In genomic region chr2:167167515-167168212, GRCm38 (mm10) we compare ENCODE assay signal across 9 mouse cellular contexts. TPM values are rescaled to one million over a fixed set of nuclear protein-coding genes. Genes with fewer than 3 reads are reported as not detected.
A peak's percentile ranks its signal among the peaks of the same experiment; 100 is the strongest.
DNase-seq lines count a peak whose midpoint lies in the region; ATAC-seq and TF ChIP-seq lines count a peak whose summit lies in the region.
"Had no signal": no experiment of that assay in that cellular context is flagged by ENCODE, and none has a peak within 500 bp of the region (broad histone marks: within the 10 kb centered on the region; RNA-seq: fewer than 3 reads in every experiment).

No protein-coding gene starts in this region.

- H3K4me1 ChIP-seq in kidney, embryonic 15.5 days = peaks cover 26% of the 10 kb centered on the region
- H3K4me1 ChIP-seq in embryonic facial prominence, embryonic 15.5 days = peaks cover 15% of the 10 kb centered on the region
- peaks cover 7% of the 10 kb centered on the region; the same call in 1 of the 2 replicates for H3K4me1 ChIP-seq in kidney, postnatal 0 days (replicated peaks; ENCODE audit: insufficient read depth, low read length)
- H3K4me1 ChIP-seq in midbrain, embryonic 15.5 days = no peaks in the 10 kb centered on the region
- H3K4me1 ChIP-seq: forebrain, embryonic 12.5 days had no signal

- H3K36me3 ChIP-seq in kidney, embryonic 15.5 days = no peaks in the 10 kb centered on the region
- no peaks in the 10 kb centered on the region for H3K36me3 ChIP-seq in embryonic facial prominence, embryonic 15.5 days
- H3K36me3 ChIP-seq in kidney, postnatal 0 days (ENCODE audit: insufficient read depth, low read length) = no peaks in the 10 kb centered on the region
- H3K36me3 ChIP-seq in midbrain, embryonic 15.5 days (replicated peaks) = no peaks in the 10 kb centered on the region
- H3K36me3 ChIP-seq: forebrain, embryonic 12.5 days had no signal

- ATAC-seq in kidney, embryonic 15.5 days (replicated peaks; ENCODE audit: low FRiP score) = 0 out of 2 replicates have a peak, but pooled peaks have one; percentile 31
- peak; percentile 41; the same call in 1 of the 2 replicates for ATAC-seq in embryonic facial prominence, embryonic 15.5 days (ENCODE audit: insufficient number of reproducible peaks, low FRiP score, low TSS enrichment, low read depth)
- no peak for ATAC-seq in kidney, postnatal 0 days (replicated peaks; ENCODE audit: low FRiP score, low read depth)
- peak; percentile 50 for ATAC-seq in neutrophil, adult 5-6 weeks (ENCODE audit: extremely low read depth, insufficient number of reproducible peaks, low FRiP score, poor library complexity, severe bottlenecking)
- no peak for ATAC-seq in midbrain, embryonic 15.5 days (replicated peaks)

- no peak overlapping the region for H3K4me2 ChIP-seq in kidney, embryonic 15.5 days
- H3K4me2 ChIP-seq in embryonic facial prominence, embryonic 15.5 days (replicated peaks) = no peak overlapping the region
- no peak overlapping the region for H3K4me2 ChIP-seq in kidney, postnatal 0 days (ENCODE audit: low read length)
- no peak overlapping the region for H3K4me2 ChIP-seq in midbrain, embryonic 15.5 days
- H3K4me2 ChIP-seq: forebrain, embryonic 12.5 days had no signal

- no peaks in the 10 kb centered on the region for H3K9me3 ChIP-seq in kidney, embryonic 15.5 days (replicated peaks)
- H3K9me3 ChIP-seq in embryonic facial prominence, embryonic 15.5 days (replicated peaks) = no peaks in the 10 kb centered on the region
- H3K9me3 ChIP-seq in kidney, postnatal 0 days (replicated peaks; ENCODE audit: low read length) = no peaks in the 10 kb centered on the region
- no peaks in the 10 kb centered on the region for H3K9me3 ChIP-seq in midbrain, embryonic 15.5 days
- H3K9me3 ChIP-seq: forebrain, embryonic 12.5 days had no signal

- H3K27me3 ChIP-seq in kidney, embryonic 15.5 days = no peaks in the 10 kb centered on the region
- no peaks in the 10 kb centered on the region for H3K27me3 ChIP-seq in embryonic facial prominence, embryonic 15.5 days
- H3K27me3 ChIP-seq in kidney, postnatal 0 days (ENCODE audit: insufficient read depth, low read length) = no peaks in the 10 kb centered on the region
- no peaks in the 10 kb centered on the region for H3K27me3 ChIP-seq in midbrain, embryonic 15.5 days (replicated peaks)
- H3K27me3 ChIP-seq: forebrain, embryonic 12.5 days had no signal

- 55% methylated on average over 11 of the region's 11 CpGs for WGBS in kidney, embryonic 15.5 days
- 50% methylated on average over 11 of the region's 11 CpGs for WGBS in embryonic facial prominence, embryonic 15.5 days
- 48% methylated on average over 11 of the region's 11 CpGs for WGBS in kidney, postnatal 0 days
- 67% methylated on average over 11 of the region's 11 CpGs for WGBS in midbrain, embryonic 15.5 days

- H3K27ac ChIP-seq in kidney, embryonic 15.5 days = no peak overlapping the region
- no peak overlapping the region for H3K27ac ChIP-seq in embryonic facial prominence, embryonic 15.5 days (replicated peaks)
- no peak overlapping the region for H3K27ac ChIP-seq in kidney, postnatal 0 days
- H3K27ac ChIP-seq in midbrain, embryonic 15.5 days = no peak overlapping the region
- H3K27ac ChIP-seq: forebrain, embryonic 12.5 days had no signal

- TF ChIP-seq CTCF in kidney, postnatal 0 days (IDR thresholded peaks at IDR 0.05; ENCODE audit: low read depth) = no peak

- DNase-seq in kidney, adult 18-20 months = no peak
- DNase-seq in kidney, postnatal 0 days (ENCODE audit: low spot score) = peak; percentile 49
- DNase-seq in yolk sac, embryonic 10.5 days (ENCODE audit: low spot score) = no peak
- no peak for DNase-seq in cerebellum, adult 9-10 months

- no peak overlapping the region for H3K4me3 ChIP-seq in kidney, embryonic 15.5 days (replicated peaks)
- no peak overlapping the region for H3K4me3 ChIP-seq in embryonic facial prominence, embryonic 15.5 days (replicated peaks)
- no peak overlapping the region for H3K4me3 ChIP-seq in kidney, postnatal 0 days (replicated peaks; ENCODE audit: low read depth, low read length)
- H3K4me3 ChIP-seq in midbrain, embryonic 15.5 days = no peak overlapping the region
- H3K4me3 ChIP-seq: forebrain, embryonic 12.5 days had no signal

- H3K9ac ChIP-seq in kidney, embryonic 15.5 days = no peak overlapping the region
- no peak overlapping the region for H3K9ac ChIP-seq in embryonic facial prominence, embryonic 15.5 days
- H3K9ac ChIP-seq in kidney, postnatal 0 days (ENCODE audit: low read depth, low read length) = no peak overlapping the region
- H3K9ac ChIP-seq in midbrain, embryonic 15.5 days = no peak overlapping the region
- H3K9ac ChIP-seq: forebrain, embryonic 12.5 days had no signal

RNA-seq across cellular contexts. Expression of gene Kcnb1, which starts 22.3 kb away (rescaled TPM):
- 0.95 and 1.9 TPM in 2 replicates for polyA plus RNA-seq in kidney, embryonic 15.5 days (2015; fragmentation: Nextera tagmentation; extraction: Ambion mirVana)
- 0.98 and 1.2 TPM in 2 replicates for polyA plus RNA-seq in embryonic facial prominence, embryonic 15.5 days (2015; fragmentation: Nextera tagmentation; extraction: Ambion mirVana)
- polyA plus RNA-seq in kidney, postnatal 0 days (2015; fragmentation: Nextera tagmentation; extraction: Ambion mirVana) = 1.3 and 1.4 TPM in 2 replicates
- 6.4 and 9.6 TPM in 2 replicates for total RNA-seq in neutrophil, adult 5-6 weeks (2017)
- 3.3 and 3.5 TPM in 2 replicates for polyA plus RNA-seq in midbrain, embryonic 15.5 days (2015; fragmentation: Nextera tagmentation; extraction: Ambion mirVana)

Comparison
In these comparisons a context has a peak if more than half of its experiments do, and no peak if none do; other contexts are left out.
1. ATAC-seq: peak in kidney, embryonic 15.5 days (single experiment), embryonic facial prominence, embryonic 15.5 days (single experiment) and neutrophil, adult 5-6 weeks (single experiment); none in kidney, postnatal 0 days (single experiment) and midbrain, embryonic 15.5 days (single experiment).